In the genomic region with DNA sequence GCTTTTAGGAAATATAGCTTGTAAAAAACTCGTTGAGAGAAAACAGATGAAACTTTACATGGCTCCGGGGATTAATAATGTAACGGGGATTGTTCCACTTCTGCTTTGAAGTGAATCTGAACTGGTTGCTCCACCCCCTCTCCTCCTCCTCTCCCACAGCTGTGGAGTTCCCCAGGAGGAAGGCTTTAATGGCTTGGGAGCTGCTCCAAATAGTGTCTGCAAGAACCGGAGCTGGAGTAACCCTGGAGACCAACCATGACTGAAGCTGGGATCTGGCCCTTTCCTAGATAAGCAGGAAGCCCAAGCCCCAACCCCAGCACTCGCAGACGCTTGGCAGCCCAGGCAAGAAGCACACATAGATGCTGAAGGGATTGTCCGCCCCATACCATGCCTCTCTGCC, we compare ENCODE assay signal across 11 mouse cellular contexts. TPM values are rescaled to one million over a fixed set of nuclear protein-coding genes. Genes with fewer than 3 reads are reported as not detected.
DNase-seq lines count a peak whose midpoint lies in the region; ATAC-seq and TF ChIP-seq lines count a peak whose summit lies in the region.
"Had no signal": no experiment of that assay in that cellular context is flagged by ENCODE, and none has a peak within 500 bp of the region (broad histone marks: within the 10 kb centered on the region; RNA-seq: fewer than 3 reads in every experiment).

No protein-coding gene starts in this region.

- H3K27me3 ChIP-seq in lung, embryonic 14.5 days (ENCODE audit: insufficient read depth, low read length), result no peaks in the 10 kb centered on the region
- H3K27me3 ChIP-seq in limb, embryonic 15.5 days, result peaks cover 34% of the 10 kb centered on the region; the same call in 1 of the 2 replicates

- DNase-seq in lung, embryonic 14.5 days, result peak; percentile 68
- DNase-seq in lung, adult 2 months, result no peak
- DNase-seq in gastrocnemius, adult 8-10 months (ENCODE audit: low spot score in 2 of 2), result peak; percentile 7 to 17
- peak; percentile 32 for DNase-seq in heart, postnatal 4 days
- no peak for DNase-seq in natural killer cell, adult 2 months (ENCODE audit: low spot score in 2 of 2)
- DNase-seq in cerebellum, adult 9-10 months, result no peak

- no peak overlapping the region for H3K27ac ChIP-seq in lung, embryonic 14.5 days (ENCODE audit: low read depth)
- H3K27ac ChIP-seq in limb, embryonic 15.5 days, result no peak overlapping the region
- H3K27ac ChIP-seq: embryonic facial prominence, embryonic 13.5 days; hindbrain, embryonic 12.5 days had no signal

- 35% methylated on average over 7 of the region's 7 CpGs for WGBS in lung, embryonic 14.5 days
- WGBS in lung, adult 2 months, result 53% methylated on average over 7 of the region's 7 CpGs
- 42% methylated on average over 7 of the region's 7 CpGs for WGBS in limb, embryonic 15.5 days

- H3K36me3 ChIP-seq in lung, embryonic 14.5 days (ENCODE audit: insufficient read depth), result no peaks in the 10 kb centered on the region
- no peaks in the 10 kb centered on the region for H3K36me3 ChIP-seq in limb, embryonic 15.5 days
- H3K36me3 ChIP-seq: embryonic facial prominence, embryonic 13.5 days; hindbrain, embryonic 12.5 days had no signal

- TF ChIP-seq CTCF in lung, embryonic 14.5 days (IDR thresholded peaks at IDR 0.05; ENCODE audit: low read depth), result no peak
- TF ChIP-seq CTCF in lung, adult 2 months (IDR thresholded peaks at IDR 0.05; ENCODE audit: insufficient read depth, low read length), result no peak

- no peak overlapping the region for H3K4me2 ChIP-seq in lung, embryonic 14.5 days
- no peak overlapping the region for H3K4me2 ChIP-seq in limb, embryonic 15.5 days
- H3K4me2 ChIP-seq: embryonic facial prominence, embryonic 13.5 days; hindbrain, embryonic 12.5 days had no signal

- TF ChIP-seq POLR2A in lung, adult 2 months (IDR thresholded peaks at IDR 0.05; ENCODE audit: borderline replicate concordance, extremely low read depth, low read depth, low read length), result no peak

- H3K9me3 ChIP-seq in lung, embryonic 14.5 days (ENCODE audit: low read depth, low read length), result no peaks in the 10 kb centered on the region
- H3K9me3 ChIP-seq in limb, embryonic 15.5 days, result no peaks in the 10 kb centered on the region
- H3K9me3 ChIP-seq: embryonic facial prominence, embryonic 13.5 days; hindbrain, embryonic 12.5 days had no signal

- no peak overlapping the region for H3K9ac ChIP-seq in lung, embryonic 14.5 days
- H3K9ac ChIP-seq in limb, embryonic 15.5 days, result no peak overlapping the region
- H3K9ac ChIP-seq: embryonic facial prominence, embryonic 13.5 days; hindbrain, embryonic 12.5 days had no signal

- no peaks in the 10 kb centered on the region for H3K4me1 ChIP-seq in lung, embryonic 14.5 days (ENCODE audit: insufficient read depth)
- no peaks in the 10 kb centered on the region for H3K4me1 ChIP-seq in lung, adult 2 months (ENCODE audit: control insufficient read depth, insufficient read depth, low read length)
- H3K4me1 ChIP-seq in limb, embryonic 15.5 days, result no peaks in the 10 kb centered on the region
- H3K4me1 ChIP-seq: hindbrain, embryonic 12.5 days had no signal

- H3K4me3 ChIP-seq in lung, embryonic 14.5 days (ENCODE audit: low read depth, low read length), result no peak overlapping the region
- no peak overlapping the region for H3K4me3 ChIP-seq in lung, adult 2 months (replicated peaks; ENCODE audit: extremely low read depth, low read depth, low read length)
- H3K4me3 ChIP-seq in limb, embryonic 15.5 days, result no peak overlapping the region
- H3K4me3 ChIP-seq: embryonic facial prominence, embryonic 13.5 days; hindbrain, embryonic 12.5 days had no signal

- ATAC-seq in lung, embryonic 14.5 days (ENCODE audit: insufficient read depth), result peak; percentile 75; the same call in 1 of the 2 replicates
- peak; percentile 35; the same call in 1 of the 2 replicates for ATAC-seq in limb, embryonic 15.5 days (ENCODE audit: insufficient number of reproducible peaks, low FRiP score, low TSS enrichment, low read depth)
- no peak for ATAC-seq in megakaryocyte-erythroid progenitor cell, adult 5-6 weeks (replicated peaks; ENCODE audit: low FRiP score, low TSS enrichment, poor library complexity, severe bottlenecking)

RNA-seq across cellular contexts. Expression of a gene that starts 31.3 kb away (rescaled TPM):
- not detected in 2 replicates for polyA plus RNA-seq in lung, embryonic 14.5 days (2014; fragmentation: Nextera tagmentation; extraction: Ambion mirVana)
- not detected in 2 replicates for polyA plus RNA-seq in lung, adult 2 months (2012; rRNA removed)
- not detected for total RNA-seq in gastrocnemius, adult 8-10 months (2022)
- not detected for total RNA-seq in heart, postnatal 4 days (2021)
- not detected in 2 replicates for polyA plus RNA-seq in limb, embryonic 15.5 days (2015; fragmentation: Nextera tagmentation; extraction: Ambion mirVana)
- total RNA-seq in megakaryocyte-erythroid progenitor cell, adult 5-6 weeks (2014; fragmentation: Nextera tagmentation), result not detected in 2 replicates
- not detected in 2 replicates for total RNA-seq in megakaryocyte-erythroid progenitor cell, adult 5-6 weeks (2017)
- total RNA-seq: layer of hippocampus, postnatal 25 days had no signal
- polyA plus RNA-seq: embryonic facial prominence, embryonic 13.5 days; hindbrain, embryonic 12.5 days had no signal

RNA-seq across cellular contexts. Expression of a gene that starts 34.4 kb away (rescaled TPM):
- not detected in 2 replicates for polyA plus RNA-seq in lung, embryonic 14.5 days (2014; fragmentation: Nextera tagmentation; extraction: Ambion mirVana)
- polyA plus RNA-seq in lung, adult 2 months (2012; rRNA removed), result not detected in 2 replicates
- not detected for total RNA-seq in gastrocnemius, adult 8-10 months (2022)
- total RNA-seq in heart, postnatal 4 days (2021), result not detected
- not detected in 2 replicates for polyA plus RNA-seq in limb, embryonic 15.5 days (2015; fragmentation: Nextera tagmentation; extraction: Ambion mirVana)
- not detected in 2 replicates for total RNA-seq in megakaryocyte-erythroid progenitor cell, adult 5-6 weeks (2014; fragmentation: Nextera tagmentation)
- not detected in 2 replicates for total RNA-seq in megakaryocyte-erythroid progenitor cell, adult 5-6 weeks (2017)
- total RNA-seq: layer of hippocampus, postnatal 25 days had no signal
- polyA plus RNA-seq: embryonic facial prominence, embryonic 13.5 days; hindbrain, embryonic 12.5 days had no signal

RNA-seq across cellular contexts. Expression of a gene that starts 37.7 kb away (rescaled TPM):
- polyA plus RNA-seq in lung, embryonic 14.5 days (2014; fragmentation: Nextera tagmentation; extraction: Ambion mirVana), result not detected in 2 replicates
- not detected in 2 replicates for polyA plus RNA-seq in lung, adult 2 months (2012; rRNA removed)
- total RNA-seq in gastrocnemius, adult 8-10 months (2022), result not detected
- total RNA-seq in heart, postnatal 4 days (2021), result not detected
- polyA plus RNA-seq in limb, embryonic 15.5 days (2015; fragmentation: Nextera tagmentation; extraction: Ambion mirVana), result not detected in 2 replicates
- total RNA-seq in megakaryocyte-erythroid progenitor cell, adult 5-6 weeks (2014; fragmentation: Nextera tagmentation), result not detected in 2 replicates
- not detected in 2 replicates for total RNA-seq in megakaryocyte-erythroid progenitor cell, adult 5-6 weeks (2017)
- total RNA-seq: layer of hippocampus, postnatal 25 days had no signal
- polyA plus RNA-seq: embryonic facial prominence, embryonic 13.5 days; hindbrain, embryonic 12.5 days had no signal

RNA-seq across cellular contexts. Expression of a gene that starts 40.8 kb away (rescaled TPM):
- not detected in 2 replicates for polyA plus RNA-seq in lung, embryonic 14.5 days (2014; fragmentation: Nextera tagmentation; extraction: Ambion mirVana)
- not detected in 2 replicates for polyA plus RNA-seq in lung, adult 2 months (2012; rRNA removed)
- not detected for total RNA-seq in gastrocnemius, adult 8-10 months (2022)
- not detected for total RNA-seq in heart, postnatal 4 days (2021)
- not detected in 2 replicates for polyA plus RNA-seq in limb, embryonic 15.5 days (2015; fragmentation: Nextera tagmentation; extraction: Ambion mirVana)
- total RNA-seq in megakaryocyte-erythroid progenitor cell, adult 5-6 weeks (2014; fragmentation: Nextera tagmentation), result not detected in 2 replicates
- not detected in 2 replicates for total RNA-seq in megakaryocyte-erythroid progenitor cell, adult 5-6 weeks (2017)
- total RNA-seq: layer of hippocampus, postnatal 25 days had no signal
- polyA plus RNA-seq: embryonic facial prominence, embryonic 13.5 days; hindbrain, embryonic 12.5 days had no signal

RNA-seq across cellular contexts. Expression of a gene that starts 43.9 kb away (rescaled TPM):
- polyA plus RNA-seq in lung, embryonic 14.5 days (2014; fragmentation: Nextera tagmentation; extraction: Ambion mirVana), result not detected in 2 replicates
- polyA plus RNA-seq in lung, adult 2 months (2012; rRNA removed), result not detected in 2 replicates
- not detected for total RNA-seq in gastrocnemius, adult 8-10 months (2022)
- total RNA-seq in heart, postnatal 4 days (2021), result not detected
- polyA plus RNA-seq in limb, embryonic 15.5 days (2015; fragmentation: Nextera tagmentation; extraction: Ambion mirVana), result not detected in 2 replicates
- not detected in 2 replicates for total RNA-seq in megakaryocyte-erythroid progenitor cell, adult 5-6 weeks (2014; fragmentation: Nextera tagmentation)
- total RNA-seq in megakaryocyte-erythroid progenitor cell, adult 5-6 weeks (2017), result not detected in 2 replicates
- total RNA-seq: layer of hippocampus, postnatal 25 days had no signal
- polyA plus RNA-seq: embryonic facial prominence, embryonic 13.5 days; hindbrain, embryonic 12.5 days had no signal

Comparison
In these comparisons a context has a peak if more than half of its experiments do, and no peak if none do; other contexts are left out.
1. DNase-seq: peak in lung, embryonic 14.5 days (single experiment), gastrocnemius, adult 8-10 months (2 of 2) and heart, postnatal 4 days (single experiment); none in lung, adult 2 months (single experiment), natural killer cell, adult 2 months (0 of 2) and cerebellum, adult 9-10 months (single experiment).